Mouse (Mus musculus) stomach, embryonic 16.5 days (tissue): Measurements from ENCODE around the gene Blmh. TPM values are rescaled to one million over a fixed set of nuclear protein-coding genes. Genes with fewer than 3 reads are reported as not detected.

Experiments used
- ATAC-seq: fragments of 200-750 bp; cut with Nextera tagmentation; 2 replicates; pipeline ENCODE4 v1.8.0; 2017; ENCODE audit warnings: moderate number of reproducible peaks, moderate TSS enrichment; ENCODE audit not compliant: insufficient read depth, low FRiP score
- H3K27ac ChIP-seq: fragments of 300-500 bp; sonication (generic); 2 replicates; pipeline ENCODE4 v1.5.1; 2014; ENCODE audit warnings: low read length
- H3K27me3 ChIP-seq: fragments of 300-500 bp; sonication (generic); 2 replicates; pipeline ENCODE4 v1.6.1; 2014; ENCODE audit warnings: low read length, control low read depth, mixed read lengths; ENCODE audit not compliant: control insufficient read depth, insufficient read depth
- H3K36me3 ChIP-seq: fragments of 300-500 bp; sonication (generic); 2 replicates; pipeline ENCODE4 v1.6.1; 2014; ENCODE audit warnings: low read length; ENCODE audit not compliant: control insufficient read depth, insufficient read depth
- H3K4me1 ChIP-seq: fragments of 300-500 bp; sonication (generic); 2 replicates; pipeline ENCODE4 v1.6.1; 2014; ENCODE audit warnings: low read length, control low read depth, mixed read lengths; ENCODE audit not compliant: control insufficient read depth, insufficient read depth
- H3K4me2 ChIP-seq: fragments of 300-500 bp; sonication (generic); 2 replicates; pipeline ENCODE4 v1.6.1; 2014; ENCODE audit warnings: low read depth, low read length, mixed read lengths
- H3K4me3 ChIP-seq: fragments of 300-500 bp; sonication (generic); replicated peaks from 2 replicates; pipeline ENCODE4 v1.5.1; 2014; ENCODE audit warnings: mild to moderate bottlenecking, low read length
- H3K9ac ChIP-seq: fragments of 300-500 bp; sonication (generic); 2 replicates; pipeline ENCODE4 v1.6.1; 2014; ENCODE audit warnings: low read length
- H3K9me3 ChIP-seq: fragments of 300-500 bp; sonication (generic); replicated peaks from 2 replicates; pipeline ENCODE4 v1.6.1; 2016; ENCODE audit warnings: low read length, control low read depth; ENCODE audit not compliant: control insufficient read depth
- WGBS: fragments of 180-500 bp; shearing (Covaris S2); extraction: QIAGEN DNeasy Blood & Tissue Kit; methylation state at CpG from one replicate; pipeline ENCODE4 v1.1.7; 2014; 5-methylcytosine and 5-hydroxymethylcytosine counted together
- polyA plus RNA-seq: library from polyadenylated mRNA; unstranded; fragments of >200 nt; fragmentation: Nextera tagmentation; extraction: Ambion mirVana; gene quantifications from 2 replicates; pipeline ENCODE4 v1.2.1, GENCODE M21; 2015

Blmh gene
- polyA plus RNA-seq, 1 experiment from 2014 or later, result 124 TPM

DNA sequence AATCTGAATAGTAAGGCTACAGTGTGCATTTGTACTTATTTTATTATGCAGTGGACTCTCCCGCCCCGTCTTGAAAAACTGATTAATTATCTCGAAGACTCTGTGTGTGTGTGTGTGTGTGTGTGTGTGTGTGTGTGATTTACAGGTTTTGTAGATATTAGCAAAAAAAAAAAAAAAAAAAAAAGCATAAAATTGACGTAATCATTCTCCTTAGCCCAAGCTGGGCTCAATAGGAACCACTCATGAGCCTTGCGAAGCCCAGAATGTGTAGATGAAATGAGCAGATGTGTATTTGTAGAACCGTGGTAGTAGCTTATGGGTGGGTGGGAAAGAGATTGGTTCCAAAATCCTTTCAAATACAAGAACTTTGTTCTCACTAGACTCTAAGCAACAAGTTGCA is 20.2 kb downstream of the Blmh start:
- Histone ChIP-seq H3K36me3 (no peaks in the 10 kb centered on the region), H3K4me1 (peaks cover 10% of the 10 kb centered on the region), H3K27me3 (no peaks in the 10 kb centered on the region), H3K27ac (peak overlapping the region; percentile 92), H3K4me2 (peak overlapping the region; percentile 93), H3K9me3 (no peaks in the 10 kb centered on the region), H3K9ac (peak overlapping the region; percentile 94), H3K4me3 (peak overlapping the region; percentile 89)
- 52% methylated on average over 6 of the region's 6 CpGs for WGBS
- no peak for ATAC-seq

DNA sequence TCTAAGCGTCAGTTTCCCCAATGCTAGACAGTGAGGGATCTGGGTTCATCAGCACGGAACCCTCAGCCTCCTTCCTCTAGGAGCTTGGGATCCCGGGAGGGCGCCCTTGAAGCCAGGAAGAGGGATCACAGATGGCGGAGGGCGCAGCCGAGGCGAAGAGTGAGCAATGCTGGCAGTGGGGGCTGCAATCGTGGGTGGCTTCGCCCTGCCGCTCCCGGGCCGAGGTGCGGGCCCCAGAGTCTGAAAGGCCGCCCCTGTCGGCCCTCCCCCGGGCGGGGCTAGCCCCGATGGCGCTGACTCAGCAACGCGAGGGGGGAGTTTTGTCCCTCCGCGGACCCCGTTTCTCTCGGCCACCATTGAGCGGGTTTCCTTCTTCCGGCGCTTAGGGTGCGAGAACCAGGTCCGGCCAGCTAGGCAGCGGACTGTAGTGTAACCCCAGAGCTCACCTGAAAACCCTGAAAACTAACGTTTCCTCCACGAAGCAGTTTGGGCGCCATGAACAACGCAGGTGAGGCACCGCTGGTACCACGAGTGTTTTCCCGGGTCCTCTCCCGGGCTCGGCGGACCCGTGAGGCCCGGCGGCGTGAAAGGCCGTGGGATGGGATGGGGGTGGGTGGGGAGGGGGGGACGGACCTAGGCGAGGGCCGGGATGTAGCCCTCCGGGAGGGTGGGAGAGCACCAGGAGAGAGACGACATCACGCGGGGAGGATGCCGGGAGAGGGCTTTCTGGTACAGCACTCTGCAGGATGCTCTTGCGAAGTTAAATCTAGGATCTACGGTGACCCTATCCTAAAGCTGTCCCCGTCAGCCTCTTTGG is 21.0 kb downstream of the Blmh start:
- Histone ChIP-seq H3K27me3 (no peaks in the 10 kb centered on the region), H3K4me3 (peak overlapping the region; percentile 89), H3K27ac (peak overlapping the region; percentile 92), H3K4me1 (peaks cover 10% of the 10 kb centered on the region), H3K9me3 (no peaks in the 10 kb centered on the region), H3K9ac (peak overlapping the region; percentile 94), H3K4me2 (peak overlapping the region; percentile 93), H3K36me3 (no peaks in the 10 kb centered on the region)
- ATAC-seq, result peak; percentile 97
- WGBS, result under 1% methylated on average over 57 of the region's 58 CpGs

DNA sequence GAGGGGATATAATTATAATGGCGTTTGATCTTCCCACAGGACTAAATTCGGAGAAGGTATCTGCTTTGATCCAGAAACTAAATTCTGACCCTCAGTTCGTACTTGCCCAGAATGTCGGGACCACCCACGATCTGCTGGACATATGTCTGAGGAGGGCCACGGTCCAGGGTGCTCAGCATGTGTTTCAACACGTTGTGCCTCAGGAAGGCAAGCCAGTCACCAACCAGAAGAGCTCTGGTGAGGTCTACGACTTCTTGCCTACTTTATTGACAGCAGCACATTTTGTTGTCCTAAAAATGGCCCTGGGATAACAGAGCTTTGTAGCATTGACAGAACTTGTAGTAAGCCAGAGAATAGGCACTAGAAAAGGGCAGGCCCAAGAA is 21.6 kb downstream of the Blmh start:
- peak overlapping the region; percentile 93 for H3K4me2 ChIP-seq
- WGBS, result 5% methylated on average over 8 of the region's 8 CpGs
- no peak for ATAC-seq
- peak overlapping the region; percentile 94 for H3K9ac ChIP-seq
- H3K36me3 ChIP-seq, result peaks cover 5% of the 10 kb centered on the region
- peak overlapping the region; percentile 89 for H3K4me3 ChIP-seq
- H3K27ac ChIP-seq, result peak overlapping the region; percentile 92; the same call in 1 of the 2 replicates
- H3K4me1 ChIP-seq, result peaks cover 10% of the 10 kb centered on the region
- no peaks in the 10 kb centered on the region for H3K9me3 ChIP-seq
- H3K27me3 ChIP-seq, result no peaks in the 10 kb centered on the region

DNA sequence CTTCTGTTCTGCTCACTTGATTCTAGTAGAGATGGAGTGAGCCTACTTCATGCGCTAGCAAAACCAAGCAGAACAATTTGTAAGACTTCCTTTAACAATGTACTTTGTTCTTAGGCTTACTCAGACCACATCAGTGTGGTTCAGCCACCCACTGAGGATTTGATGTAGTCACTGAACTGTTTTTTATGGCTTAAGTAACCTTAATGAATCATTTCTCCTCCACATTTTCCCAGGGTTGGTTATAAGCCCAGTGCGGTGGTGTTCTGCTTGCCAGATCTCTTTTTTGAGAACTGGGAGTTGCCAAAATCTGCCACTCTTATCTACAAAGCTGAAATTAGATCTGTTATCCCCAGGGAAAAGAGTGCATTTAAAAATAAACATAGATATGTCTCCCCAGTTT is 28.9 kb downstream of the Blmh start:
- no peaks in the 10 kb centered on the region for H3K27me3 ChIP-seq
- no peak for ATAC-seq
- no peaks in the 10 kb centered on the region for H3K9me3 ChIP-seq
- no peak overlapping the region for H3K27ac ChIP-seq
- peaks cover 26% of the 10 kb centered on the region for H3K36me3 ChIP-seq
- no peak overlapping the region for H3K4me3 ChIP-seq
- H3K9ac ChIP-seq, result no peak overlapping the region
- 88% methylated on average over 2 of the region's 2 CpGs for WGBS
- no peak overlapping the region for H3K4me2 ChIP-seq
- H3K4me1 ChIP-seq, result no peaks in the 10 kb centered on the region

DNA sequence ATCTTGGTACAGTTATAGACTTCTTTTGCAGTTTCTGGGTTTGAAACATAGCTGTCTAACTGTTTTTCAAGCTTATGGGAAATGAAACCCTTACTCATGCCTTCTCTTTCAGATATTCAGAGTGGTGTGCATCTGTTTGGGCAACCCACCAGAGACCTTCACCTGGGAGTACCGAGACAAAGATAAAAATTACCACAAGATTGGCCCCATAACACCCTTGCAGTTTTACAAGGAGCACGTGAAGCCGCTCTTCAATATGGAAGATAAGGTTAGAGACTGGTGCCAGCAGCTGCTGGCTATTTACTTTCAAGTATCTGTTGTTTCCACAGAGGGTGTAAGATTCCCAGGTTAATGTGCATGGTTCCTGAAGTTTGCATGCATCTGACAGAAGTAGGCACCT is 41.1 kb downstream of the Blmh start:
- WGBS, result 92% methylated on average over 3 of the region's 3 CpGs
- Histone ChIP-seq H3K9me3 (no peaks in the 10 kb centered on the region), H3K9ac (no peak overlapping the region), H3K4me2 (no peak overlapping the region), H3K4me3 (no peak overlapping the region), H3K27ac (no peak overlapping the region), H3K36me3 (peaks cover 18% of the 10 kb centered on the region), H3K27me3 (no peaks in the 10 kb centered on the region), H3K4me1 (no peaks in the 10 kb centered on the region)
- no peak for ATAC-seq

DNA sequence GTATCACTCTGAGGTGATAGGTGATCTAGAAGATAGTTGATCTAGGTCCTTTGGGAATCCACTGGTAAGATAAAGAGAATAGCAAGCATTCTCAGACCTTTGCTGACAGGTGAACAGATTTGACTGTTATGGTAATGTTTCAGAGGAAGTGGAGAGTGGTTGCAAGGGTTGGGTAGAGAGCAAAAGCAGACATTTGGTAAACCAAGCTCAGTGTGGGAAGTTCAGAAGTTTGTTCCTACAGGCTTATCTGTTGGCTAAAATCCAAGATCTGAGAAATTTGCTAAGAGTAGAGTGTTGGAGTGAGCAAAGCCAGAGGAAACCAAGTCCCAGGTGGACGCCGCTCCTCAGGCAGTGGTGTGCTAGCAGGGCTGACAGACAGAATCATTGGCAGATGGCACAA is 45.7 kb downstream of the Blmh start:
- no peak for ATAC-seq
- H3K9ac ChIP-seq, result no peak overlapping the region
- WGBS, result 89% methylated on average over 2 of the region's 2 CpGs
- H3K4me3 ChIP-seq, result no peak overlapping the region
- H3K4me1 ChIP-seq, result no peaks in the 10 kb centered on the region
- no peak overlapping the region for H3K27ac ChIP-seq
- no peaks in the 10 kb centered on the region for H3K9me3 ChIP-seq
- H3K36me3 ChIP-seq, result peaks cover 32% of the 10 kb centered on the region
- H3K27me3 ChIP-seq, result no peaks in the 10 kb centered on the region
- no peak overlapping the region for H3K4me2 ChIP-seq

DNA sequence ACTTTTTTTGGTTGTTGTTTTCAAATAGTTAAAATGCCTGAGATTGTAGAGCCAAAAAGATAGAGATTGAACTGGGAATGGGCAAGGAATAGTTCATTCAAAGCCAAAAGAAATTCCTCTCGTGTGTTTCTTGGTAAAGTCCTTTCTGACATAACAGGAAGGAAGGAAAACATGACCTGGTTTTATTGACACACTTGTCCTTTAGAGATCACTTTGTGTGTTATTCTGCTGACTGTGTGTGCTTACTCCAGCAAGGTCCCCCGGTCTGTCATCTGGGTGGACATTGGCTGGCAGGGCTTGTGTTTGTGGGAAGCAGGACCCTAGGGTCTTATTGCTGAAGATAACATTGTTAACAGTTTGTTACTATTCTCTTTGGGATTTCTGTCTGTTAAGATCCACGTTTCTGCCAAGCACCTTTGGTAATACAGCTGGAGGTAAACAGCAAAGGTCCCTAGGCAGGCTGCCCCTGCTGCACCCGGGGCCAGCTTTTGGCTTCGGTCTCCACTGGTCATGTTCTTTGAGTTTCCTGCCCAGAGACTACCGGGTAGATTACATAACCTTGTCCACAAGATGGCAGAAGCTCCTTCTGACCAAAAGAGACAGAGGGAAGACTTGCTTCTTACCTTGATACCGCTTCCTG is 50.2 kb downstream of the Blmh start:
- Histone ChIP-seq H3K4me1 (no peaks in the 10 kb centered on the region), H3K36me3 (peaks cover 23% of the 10 kb centered on the region), H3K4me3 (no peak overlapping the region), H3K9me3 (no peaks in the 10 kb centered on the region), H3K9ac (no peak overlapping the region), H3K27me3 (no peaks in the 10 kb centered on the region), H3K4me2 (no peak overlapping the region), H3K27ac (no peak overlapping the region)
- ATAC-seq, result no peak
- 66% methylated on average over 7 of the region's 7 CpGs for WGBS

DNA sequence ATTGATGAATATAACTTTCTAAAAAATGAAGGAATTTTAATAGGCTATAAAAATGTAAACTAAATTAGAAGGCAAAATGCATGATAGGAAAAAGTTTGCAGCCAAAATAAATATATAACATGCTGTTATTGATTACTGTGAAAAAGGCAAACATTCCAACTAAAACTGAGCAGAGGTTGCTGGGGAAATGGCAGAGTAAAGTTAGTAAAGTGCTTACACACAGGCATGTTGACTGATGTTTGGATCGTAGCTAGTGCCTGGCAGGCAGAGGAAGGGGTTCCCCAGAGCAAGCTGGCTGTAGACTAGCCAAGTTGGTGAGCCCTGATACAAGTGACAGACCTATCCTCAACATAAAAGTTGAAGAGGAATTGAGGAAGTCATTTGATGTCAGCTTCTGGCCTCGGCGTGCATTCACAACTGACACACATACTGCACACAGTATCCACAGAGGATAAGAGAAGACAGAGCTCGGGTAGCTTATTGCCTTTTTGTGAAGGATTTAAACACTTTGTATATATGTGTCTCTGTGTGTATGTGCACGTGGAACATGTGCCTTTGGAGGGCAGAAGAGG is 57.0 kb downstream of the Blmh start:
- Histone ChIP-seq H3K27me3 (no peaks in the 10 kb centered on the region), H3K4me3 (no peak overlapping the region), H3K4me1 (no peaks in the 10 kb centered on the region), H3K4me2 (no peak overlapping the region), H3K9ac (no peak overlapping the region), H3K36me3 (peaks cover 7% of the 10 kb centered on the region; the same call in 1 of the 2 replicates), H3K9me3 (no peaks in the 10 kb centered on the region), H3K27ac (peak overlapping the region; percentile 19; the same call in 1 of the 2 replicates)
- 64% methylated on average over 5 of the region's 5 CpGs for WGBS
- ATAC-seq, result no peak

DNA sequence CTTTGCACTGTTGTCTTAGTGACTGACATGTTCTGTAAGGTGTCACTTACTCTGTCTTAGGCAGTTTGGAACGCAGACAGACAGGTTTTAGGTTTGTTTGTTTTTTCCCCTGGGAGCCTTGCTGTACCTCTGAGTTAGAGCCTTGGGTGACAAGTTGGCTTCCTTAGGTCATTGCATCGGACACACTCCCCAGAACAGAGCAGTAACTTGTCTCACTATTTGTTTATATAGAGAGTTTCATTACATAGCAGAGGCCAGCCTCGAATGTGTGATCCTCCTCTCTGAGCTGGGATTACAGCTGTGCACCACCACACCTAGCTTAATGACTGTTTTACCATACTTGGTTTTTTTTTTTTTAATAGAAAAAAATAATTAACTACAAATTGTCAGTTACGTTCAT is 57.8 kb downstream of the Blmh start:
- Histone ChIP-seq H3K9ac (no peak overlapping the region), H3K4me2 (no peak overlapping the region), H3K4me1 (no peaks in the 10 kb centered on the region), H3K4me3 (no peak overlapping the region), H3K27ac (no peak overlapping the region), H3K27me3 (no peaks in the 10 kb centered on the region), H3K9me3 (no peaks in the 10 kb centered on the region), H3K36me3 (peaks cover 12% of the 10 kb centered on the region; the same call in 1 of the 2 replicates)
- no peak; the same call in 1 of the 2 replicates for ATAC-seq
- 45% methylated on average over 4 of the region's 4 CpGs for WGBS
